Mouse (Mus musculus) embryonic facial prominence, embryonic 15.5 days (tissue): ENCODE data around the gene Lrrc8c. TPM values are rescaled to one million over a fixed set of nuclear protein-coding genes. Genes with fewer than 3 reads are reported as not detected.

Experiments used
- ATAC-seq: fragments of 200-750 bp; cut with Nextera tagmentation; 2 replicates; pipeline ENCODE4 v1.8.0; 2017; ENCODE audit warnings: low read depth, moderate TSS enrichment; ENCODE audit not compliant: insufficient number of reproducible peaks, low FRiP score, low TSS enrichment
- H3K27ac ChIP-seq: fragments of 300-500 bp; sonication (generic); replicated peaks from 2 replicates; pipeline ENCODE4 v1.5.1; 2015; ENCODE audit warnings: mild to moderate bottlenecking, inconsistent platforms
- H3K27me3 ChIP-seq: fragments of 300-500 bp; sonication (generic); 2 replicates; pipeline ENCODE4 v1.6.1; 2015; ENCODE audit warnings: inconsistent platforms
- H3K36me3 ChIP-seq: fragments of 300-500 bp; sonication (generic); 2 replicates; pipeline ENCODE4 v1.6.1; 2015; ENCODE audit warnings: mild to moderate bottlenecking, inconsistent platforms
- H3K4me1 ChIP-seq: fragments of 300-500 bp; sonication (generic); 2 replicates; pipeline ENCODE4 v1.6.1; 2015; ENCODE audit warnings: inconsistent platforms
- H3K4me2 ChIP-seq: fragments of 300-500 bp; sonication (generic); replicated peaks from 2 replicates; pipeline ENCODE4 v1.6.1; 2015; ENCODE audit warnings: mild to moderate bottlenecking, inconsistent platforms
- H3K4me3 ChIP-seq: fragments of 300-500 bp; sonication (generic); replicated peaks from 2 replicates; pipeline ENCODE4 v1.5.1; 2015; ENCODE audit warnings: mild to moderate bottlenecking, inconsistent platforms
- H3K9ac ChIP-seq: fragments of 300-500 bp; sonication (generic); 2 replicates; pipeline ENCODE4 v1.6.1; 2015; ENCODE audit warnings: inconsistent platforms
- H3K9me3 ChIP-seq: fragments of 300-500 bp; sonication (generic); replicated peaks from 2 replicates; pipeline ENCODE4 v1.6.1; 2016; ENCODE audit warnings: inconsistent platforms
- WGBS: fragments of 180-500 bp; shearing (Covaris S2); methylation state at CpG from one replicate; pipeline ENCODE4 v1.1.7; 2015; 5-methylcytosine and 5-hydroxymethylcytosine counted together
- polyA plus RNA-seq: library from polyadenylated mRNA; unstranded; fragments of >200 nt; fragmentation: Nextera tagmentation; extraction: Ambion mirVana; gene quantifications from 2 replicates; pipeline ENCODE4 v1.2.1, GENCODE M21; 2015

The Lrrc8c gene
- polyA plus RNA-seq, 1 experiment from 2014 or later = 15.5 TPM

DNA sequence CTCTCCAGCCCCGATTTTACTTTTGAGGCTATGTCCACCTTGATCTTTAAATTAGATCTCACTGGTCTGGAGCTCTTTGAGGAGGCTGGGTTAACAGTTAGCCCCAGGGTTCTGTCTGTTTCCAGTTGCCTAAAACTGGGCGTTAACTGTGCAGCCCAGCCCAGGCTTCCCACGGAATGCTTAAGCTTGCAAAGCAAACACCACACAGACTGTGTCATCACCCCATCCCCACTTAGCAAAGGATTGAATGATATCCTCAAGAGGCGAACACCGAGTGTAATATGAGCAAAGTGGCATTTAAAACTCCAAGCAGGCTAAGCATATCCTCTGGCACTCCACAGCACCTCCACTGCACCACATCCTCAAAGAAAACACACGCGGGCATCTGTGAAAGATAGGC, 53.7 kb downstream of the Lrrc8c start:
- 39% methylated on average over 7 of the region's 7 CpGs for WGBS
- Histone ChIP-seq H3K9ac (no peak overlapping the region), H3K4me2 (no peak overlapping the region), H3K9me3 (no peaks in the 10 kb centered on the region), H3K4me1 (0 out of 2 replicates have a peak, but pooled peaks cover 3% of the 10 kb centered on the region), H3K36me3 (no peaks in the 10 kb centered on the region), H3K27ac (no peak overlapping the region), H3K4me3 (no peak overlapping the region), H3K27me3 (no peaks in the 10 kb centered on the region)
- ATAC-seq = no peak

DNA sequence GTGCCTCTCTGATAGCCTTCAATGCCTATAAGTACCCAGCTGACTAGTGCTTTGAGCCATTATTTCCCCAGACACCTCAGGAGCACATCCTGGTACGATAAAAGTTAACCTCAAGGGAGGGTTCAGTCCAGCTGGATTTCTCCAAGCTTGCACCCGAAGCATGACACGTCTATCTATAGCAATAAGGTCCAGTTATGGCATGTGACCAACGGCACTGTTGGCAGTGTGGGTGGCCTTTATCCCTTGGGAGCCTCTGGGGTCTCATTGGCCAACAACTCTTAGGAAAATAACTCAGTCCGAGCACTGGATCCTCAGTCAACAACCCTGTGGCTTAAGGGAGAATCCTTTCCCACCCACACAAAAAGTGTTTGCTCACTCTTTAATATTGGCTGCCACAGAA, 55.6 kb downstream of the Lrrc8c start:
- 86% methylated on average over 5 of the region's 5 CpGs for WGBS

DNA sequence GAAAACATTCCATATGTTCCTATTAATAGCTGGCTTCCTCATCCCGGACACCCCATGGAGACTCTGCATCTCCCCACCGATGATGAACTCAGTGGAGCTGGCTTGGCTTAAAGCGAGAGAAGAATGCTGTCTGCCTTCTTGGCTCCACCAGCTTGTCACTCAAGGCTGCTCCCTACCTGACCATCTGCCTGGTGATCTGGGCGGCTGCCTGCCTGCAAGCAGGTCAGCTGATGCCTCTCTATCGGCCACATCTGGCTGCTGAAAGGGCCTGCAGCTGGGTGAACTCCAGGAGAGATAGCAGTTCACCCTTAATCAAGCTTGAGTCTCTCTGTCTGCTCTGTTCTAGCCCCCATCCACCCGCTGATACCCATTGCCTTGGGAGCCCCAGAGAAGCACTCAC, 56.7 kb downstream of the Lrrc8c start:
- no peak overlapping the region for H3K4me3 ChIP-seq
- H3K27ac ChIP-seq = no peak overlapping the region
- H3K4me2 ChIP-seq = no peak overlapping the region
- no peaks in the 10 kb centered on the region for H3K9me3 ChIP-seq
- no peak overlapping the region for H3K9ac ChIP-seq
- H3K27me3 ChIP-seq = no peaks in the 10 kb centered on the region
- H3K36me3 ChIP-seq = no peaks in the 10 kb centered on the region
- H3K4me1 ChIP-seq = 0 out of 2 replicates have a peak, but pooled peaks cover 3% of the 10 kb centered on the region
- no peak for ATAC-seq
- 74% methylated on average over 6 of the region's 6 CpGs for WGBS

More for the DNA sequence above, 55.6 kb downstream of the Lrrc8c start:
- Histone ChIP-seq H3K27me3 (no peaks in the 10 kb centered on the region), H3K4me1 (0 out of 2 replicates have a peak, but pooled peaks cover 3% of the 10 kb centered on the region), H3K27ac (no peak overlapping the region), H3K4me3 (no peak overlapping the region), H3K9ac (no peak overlapping the region), H3K4me2 (no peak overlapping the region), H3K9me3 (no peaks in the 10 kb centered on the region), H3K36me3 (no peaks in the 10 kb centered on the region)
- no peak for ATAC-seq

DNA sequence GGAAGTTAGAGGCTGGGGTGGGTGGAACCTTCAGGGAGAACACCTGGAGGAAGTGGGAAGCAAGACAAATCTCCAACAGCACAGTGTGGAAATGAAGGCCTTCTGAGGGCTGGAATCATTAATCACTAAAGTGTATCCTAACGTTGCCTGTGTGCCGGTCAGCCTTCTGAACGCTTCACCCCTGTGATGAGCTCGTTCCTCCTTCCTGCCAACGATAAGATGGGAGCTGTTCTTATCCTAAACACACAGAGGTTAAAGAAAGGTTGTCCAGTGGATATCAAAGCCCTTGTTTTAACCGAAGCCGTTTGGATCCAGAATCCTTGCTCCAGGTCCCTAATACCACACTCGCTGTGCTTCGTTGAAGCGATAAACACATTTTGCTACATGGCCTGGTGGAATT, 61.7 kb downstream of the Lrrc8c start:
- no peak overlapping the region for H3K27ac ChIP-seq
- H3K36me3 ChIP-seq = no peaks in the 10 kb centered on the region
- H3K4me1 ChIP-seq = 0 out of 2 replicates have a peak, but pooled peaks cover 2% of the 10 kb centered on the region
- 81% methylated on average over 10 of the region's 10 CpGs for WGBS
- H3K4me2 ChIP-seq = no peak overlapping the region
- no peak for ATAC-seq
- no peaks in the 10 kb centered on the region for H3K27me3 ChIP-seq
- no peaks in the 10 kb centered on the region for H3K9me3 ChIP-seq
- H3K4me3 ChIP-seq = no peak overlapping the region
- no peak overlapping the region for H3K9ac ChIP-seq

DNA sequence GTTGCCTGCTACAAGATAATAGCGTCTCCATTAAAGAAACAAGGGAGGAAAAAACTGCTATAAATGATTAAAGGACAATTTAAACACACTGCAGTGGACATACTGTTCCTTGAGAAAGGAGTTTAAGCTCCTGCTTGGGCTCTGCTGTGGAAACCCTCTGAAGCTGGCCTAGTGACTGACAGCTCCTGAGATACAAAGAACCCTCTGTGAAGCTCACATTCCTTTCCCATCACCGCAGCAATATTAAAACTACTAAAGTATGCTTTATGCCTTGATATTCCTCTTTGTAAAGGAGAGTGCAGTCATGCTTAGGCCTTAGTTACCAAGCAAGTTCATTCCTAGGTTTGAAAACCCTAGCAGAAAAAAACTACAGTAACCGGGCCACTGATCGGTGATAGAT, 66.7 kb downstream of the Lrrc8c start:
- H3K36me3 ChIP-seq = no peaks in the 10 kb centered on the region
- WGBS = 63% methylated on average over 4 of the region's 4 CpGs
- no peak overlapping the region for H3K4me3 ChIP-seq
- H3K27me3 ChIP-seq = no peaks in the 10 kb centered on the region
- H3K9ac ChIP-seq = no peak overlapping the region
- ATAC-seq = no peak
- H3K9me3 ChIP-seq = no peaks in the 10 kb centered on the region
- peak overlapping the region; percentile 71 for H3K27ac ChIP-seq
- H3K4me2 ChIP-seq = no peak overlapping the region
- no peaks in the 10 kb centered on the region for H3K4me1 ChIP-seq

DNA sequence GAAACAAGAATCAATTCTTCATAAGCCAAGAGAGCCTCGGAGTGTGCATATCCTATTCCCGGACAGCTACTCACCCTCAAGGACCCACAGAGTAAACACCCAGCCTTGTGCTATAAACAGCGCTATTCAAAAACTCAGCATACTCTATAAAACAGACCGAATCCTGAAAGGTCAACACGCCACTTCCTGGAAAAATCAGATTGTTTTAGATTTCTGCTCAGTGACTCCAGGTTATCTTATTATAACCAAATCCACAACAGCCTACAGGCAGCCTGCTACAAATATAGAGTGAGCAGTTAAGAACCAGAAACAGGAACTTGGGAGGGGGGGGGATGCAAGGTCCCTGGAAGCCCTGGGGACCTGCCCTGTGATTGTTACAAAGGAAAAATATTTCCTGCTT, 67.5 kb downstream of the Lrrc8c start:
- H3K9me3 ChIP-seq = no peaks in the 10 kb centered on the region
- no peaks in the 10 kb centered on the region for H3K4me1 ChIP-seq
- H3K9ac ChIP-seq = no peak overlapping the region
- H3K36me3 ChIP-seq = no peaks in the 10 kb centered on the region
- H3K27me3 ChIP-seq = no peaks in the 10 kb centered on the region
- H3K4me3 ChIP-seq = no peak overlapping the region
- no peak overlapping the region for H3K4me2 ChIP-seq
- no peak for ATAC-seq
- H3K27ac ChIP-seq = peak overlapping the region; percentile 71; the same call in 1 of the 2 replicates
- 42% methylated on average over 5 of the region's 5 CpGs for WGBS

DNA sequence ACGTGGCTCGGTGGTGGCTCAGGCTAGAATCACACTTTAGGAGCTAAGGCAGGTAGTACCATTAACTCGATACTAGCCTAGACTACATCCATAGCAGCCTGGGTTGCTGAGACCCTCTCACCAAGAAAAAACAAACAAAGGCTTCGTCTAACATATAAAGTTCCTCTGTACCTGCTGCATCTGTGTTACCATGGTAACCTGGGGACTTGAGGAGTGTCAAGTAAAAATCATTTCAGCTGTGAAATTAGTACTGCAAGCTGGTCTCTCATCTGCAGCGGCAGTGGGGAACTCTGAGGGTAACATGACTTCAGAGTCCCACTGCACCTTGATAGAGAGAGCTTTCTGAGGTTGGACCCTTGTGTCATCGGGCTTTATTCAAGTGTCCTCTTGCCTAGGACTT, 68.3 kb downstream of the Lrrc8c start:
- H3K36me3 ChIP-seq = no peaks in the 10 kb centered on the region
- no peak for ATAC-seq
- H3K4me1 ChIP-seq = no peaks in the 10 kb centered on the region
- H3K4me3 ChIP-seq = no peak overlapping the region
- no peak overlapping the region for H3K4me2 ChIP-seq
- no peak overlapping the region for H3K9ac ChIP-seq
- H3K9me3 ChIP-seq = no peaks in the 10 kb centered on the region
- 0 out of 2 replicates have a peak overlapping the region, but pooled peaks have one; percentile 28 for H3K27ac ChIP-seq
- 65% methylated on average over 6 of the region's 6 CpGs for WGBS
- H3K27me3 ChIP-seq = no peaks in the 10 kb centered on the region

DNA sequence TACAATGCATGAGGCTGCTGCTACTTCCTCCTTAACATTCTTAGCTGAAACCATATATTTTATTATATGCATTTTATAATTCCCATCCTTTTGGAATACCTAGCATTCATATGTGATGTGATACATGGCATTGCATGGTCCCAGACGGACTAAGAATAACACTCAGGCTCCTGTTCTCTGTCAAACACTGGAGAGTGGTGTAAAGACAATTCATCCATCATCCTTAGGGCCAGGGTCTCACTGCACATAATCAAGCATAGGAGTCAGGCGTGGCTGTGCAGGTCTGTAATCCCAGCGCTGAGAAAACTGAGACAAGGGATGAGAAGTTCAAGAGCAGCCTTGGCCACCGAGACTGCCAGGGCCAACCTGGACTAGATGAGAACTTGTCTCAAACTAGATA, 69.5 kb downstream of the Lrrc8c start:
- Histone ChIP-seq H3K27me3 (no peaks in the 10 kb centered on the region), H3K4me3 (no peak overlapping the region), H3K9me3 (no peaks in the 10 kb centered on the region), H3K4me2 (no peak overlapping the region), H3K4me1 (no peaks in the 10 kb centered on the region), H3K9ac (no peak overlapping the region), H3K27ac (no peak overlapping the region), H3K36me3 (no peaks in the 10 kb centered on the region)
- whole genome bisulfite sequencing = 83% methylated on average over 4 of the region's 4 CpGs
- ATAC-seq = no peak

DNA sequence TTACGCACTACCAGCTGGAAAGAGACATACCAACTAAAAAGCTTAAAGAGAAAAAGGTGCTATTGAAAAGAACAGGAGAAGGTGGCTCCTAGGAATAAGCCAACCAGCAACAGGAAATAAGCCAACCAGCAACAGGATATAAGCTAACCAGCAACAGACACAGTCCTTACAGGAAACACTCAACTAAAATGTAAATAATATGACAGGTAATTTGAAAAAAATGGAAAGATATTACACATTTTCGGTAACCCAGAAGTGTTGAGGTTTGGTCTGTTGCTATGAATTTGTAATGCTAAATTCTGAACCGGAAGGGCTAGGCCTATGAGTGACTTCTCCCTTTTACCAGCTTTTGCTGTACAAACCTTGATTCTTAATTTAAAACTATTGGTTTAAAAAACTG, 69.9 kb downstream of the Lrrc8c start:
- Histone ChIP-seq H3K27me3 (no peaks in the 10 kb centered on the region), H3K4me1 (no peaks in the 10 kb centered on the region), H3K4me3 (no peak overlapping the region), H3K27ac (no peak overlapping the region), H3K36me3 (no peaks in the 10 kb centered on the region), H3K4me2 (no peak overlapping the region), H3K9ac (no peak overlapping the region), H3K9me3 (no peaks in the 10 kb centered on the region)
- 80% methylated on average over 3 of the region's 3 CpGs for WGBS
- no peak for ATAC-seq

DNA sequence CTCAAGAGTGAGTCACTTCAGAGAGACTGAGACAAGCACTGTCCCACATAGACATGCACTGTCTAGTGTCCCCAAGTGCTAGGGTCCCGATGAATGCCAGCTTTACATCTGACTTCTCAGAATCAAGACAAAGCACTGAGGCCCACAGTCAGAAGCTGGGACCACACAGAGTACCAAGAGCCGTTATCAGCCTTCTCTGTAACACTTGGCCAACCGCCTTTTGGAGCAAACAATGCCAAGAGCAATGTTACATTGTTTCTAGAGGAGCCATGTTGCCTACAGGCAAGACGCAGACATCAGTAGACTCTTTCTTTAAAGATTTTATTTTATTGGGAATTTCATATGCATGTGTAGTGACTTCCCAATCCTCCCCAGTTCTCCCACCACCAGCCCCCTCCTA, 73.2 kb downstream of the Lrrc8c start:
- no peak overlapping the region for H3K27ac ChIP-seq
- ATAC-seq = no peak
- H3K9ac ChIP-seq = no peak overlapping the region
- H3K4me3 ChIP-seq = no peak overlapping the region
- H3K27me3 ChIP-seq = no peaks in the 10 kb centered on the region
- H3K36me3 ChIP-seq = no peaks in the 10 kb centered on the region
- H3K4me2 ChIP-seq = no peak overlapping the region
- H3K4me1 ChIP-seq = no peaks in the 10 kb centered on the region
- H3K9me3 ChIP-seq = no peaks in the 10 kb centered on the region
- 85% methylated on average over 4 of the region's 4 CpGs for whole genome bisulfite sequencing

DNA sequence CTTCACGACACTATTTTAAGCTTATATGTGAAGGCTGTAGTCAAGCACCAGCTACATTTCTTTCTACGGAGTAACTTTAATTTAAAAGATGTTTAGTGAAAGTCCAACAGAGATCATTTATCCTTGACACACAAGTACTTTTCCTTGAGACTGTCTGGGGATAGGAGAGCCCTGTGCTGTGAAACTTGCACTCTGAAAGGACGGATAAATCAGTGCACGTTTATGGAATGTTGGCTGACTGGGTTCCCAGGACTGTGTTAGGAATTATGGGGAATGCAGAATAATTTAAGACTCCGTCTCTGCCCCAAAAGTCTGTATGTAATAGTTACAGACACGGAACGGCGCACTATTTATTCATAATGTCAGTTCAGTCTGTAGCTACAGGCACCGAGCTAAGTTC, 74.4 kb downstream of the Lrrc8c start:
- Histone ChIP-seq H3K4me1 (no peaks in the 10 kb centered on the region), H3K9ac (no peak overlapping the region), H3K9me3 (no peaks in the 10 kb centered on the region), H3K4me2 (no peak overlapping the region), H3K36me3 (no peaks in the 10 kb centered on the region), H3K27ac (no peak overlapping the region), H3K27me3 (no peaks in the 10 kb centered on the region), H3K4me3 (no peak overlapping the region)
- 84% methylated on average over 9 of the region's 9 CpGs for WGBS
- no peak for ATAC-seq

DNA sequence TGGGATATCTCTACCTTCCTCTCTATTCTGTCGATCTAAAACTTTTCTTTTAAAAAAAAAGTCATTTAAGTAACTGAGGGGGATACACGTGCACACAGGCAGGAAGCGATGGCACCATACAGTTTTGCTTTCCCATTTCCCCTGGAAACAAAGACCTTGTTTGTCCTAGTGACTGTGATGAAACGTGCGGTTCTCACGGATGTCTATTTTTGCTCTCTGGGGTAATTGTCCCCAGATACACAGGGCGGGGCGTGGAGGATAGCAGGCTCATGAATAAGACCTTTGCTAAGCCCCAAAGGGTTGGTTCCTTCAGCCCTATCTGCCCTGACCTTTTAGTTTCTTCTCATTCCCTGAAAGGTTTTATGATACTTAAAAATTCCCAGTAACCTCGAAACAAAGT, 79.7 kb downstream of the Lrrc8c start:
- Histone ChIP-seq H3K4me1 (0 out of 2 replicates have a peak, but pooled peaks cover 4% of the 10 kb centered on the region), H3K9me3 (no peaks in the 10 kb centered on the region), H3K27me3 (no peaks in the 10 kb centered on the region), H3K4me2 (no peak overlapping the region), H3K9ac (no peak overlapping the region), H3K4me3 (no peak overlapping the region), H3K36me3 (no peaks in the 10 kb centered on the region), H3K27ac (no peak overlapping the region)
- no peak for ATAC-seq
- 39% methylated on average over 9 of the region's 9 CpGs for WGBS
